ENCODE assay signal across 12 mouse cellular contexts in the genomic region with DNA sequence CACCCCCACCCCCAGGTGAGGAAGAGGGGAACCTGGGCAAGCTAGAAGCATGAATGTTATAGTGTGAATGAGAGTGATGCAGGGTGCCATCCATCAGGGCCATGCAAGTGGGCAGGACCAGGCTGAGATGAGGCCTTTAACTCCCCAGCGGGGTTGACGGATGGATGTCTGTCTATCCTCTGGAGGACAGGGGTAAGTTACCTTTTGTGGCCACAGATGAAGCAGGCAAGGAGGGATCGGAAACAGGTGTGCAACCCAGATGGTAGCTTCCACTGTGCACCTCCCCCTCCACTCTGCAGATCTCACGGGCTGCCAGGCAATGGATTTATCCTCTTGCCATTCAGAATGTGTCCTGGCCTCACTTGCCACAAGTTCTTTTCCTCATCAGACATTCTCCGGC.
A peak's percentile ranks its signal among the peaks of the same experiment; 100 is the strongest.
DNase-seq lines count a peak whose midpoint lies in the region; ATAC-seq lines count a peak whose summit lies in the region.
"Had no signal": no experiment of that assay in that cellular context is flagged by ENCODE, and none has a peak within 500 bp of the region (broad histone marks: within the 10 kb centered on the region; RNA-seq: fewer than 3 reads in every experiment).

No protein-coding gene starts in this region.

- H3K27ac ChIP-seq in hindbrain, embryonic 15.5 days (replicated peaks) = no peak overlapping the region
- H3K27ac ChIP-seq in hindbrain, embryonic 12.5 days = no peak overlapping the region
- no peak overlapping the region for H3K27ac ChIP-seq in neural tube, embryonic 12.5 days
- H3K27ac ChIP-seq in neural tube, embryonic 15.5 days (replicated peaks) = no peak overlapping the region
- H3K27ac ChIP-seq in midbrain, embryonic 13.5 days = no peak overlapping the region; the same call in 1 of the 2 replicates

- no peaks in the 10 kb centered on the region for H3K27me3 ChIP-seq in hindbrain, embryonic 15.5 days
- H3K27me3 ChIP-seq in hindbrain, embryonic 12.5 days = no peaks in the 10 kb centered on the region
- no peaks in the 10 kb centered on the region for H3K27me3 ChIP-seq in neural tube, embryonic 12.5 days (replicated peaks)
- H3K27me3 ChIP-seq in neural tube, embryonic 15.5 days (replicated peaks) = no peaks in the 10 kb centered on the region
- no peaks in the 10 kb centered on the region for H3K27me3 ChIP-seq in midbrain, embryonic 13.5 days

- 65% methylated on average over 5 of the region's 5 CpGs for WGBS in hindbrain, embryonic 15.5 days
- WGBS in hindbrain, embryonic 12.5 days = 74% methylated on average over 5 of the region's 5 CpGs
- WGBS in neural tube, embryonic 12.5 days = 68% methylated on average over 5 of the region's 5 CpGs
- 59% methylated on average over 5 of the region's 5 CpGs for WGBS in neural tube, embryonic 15.5 days
- WGBS in midbrain, embryonic 13.5 days = 74% methylated on average over 5 of the region's 5 CpGs

- no peak for DNase-seq in lung, postnatal 14 days
- DNase-seq in adipocyte (ENCODE audit: low spot score) = no peak
- DNase-seq: kidney, adult 2 months; liver, postnatal 0 days; right cerebral cortex, adult 18-20 months had no signal

- no peaks in the 10 kb centered on the region for H3K9me3 ChIP-seq in hindbrain, embryonic 15.5 days
- no peaks in the 10 kb centered on the region for H3K9me3 ChIP-seq in hindbrain, embryonic 12.5 days (replicated peaks)
- no peaks in the 10 kb centered on the region for H3K9me3 ChIP-seq in neural tube, embryonic 12.5 days
- no peaks in the 10 kb centered on the region for H3K9me3 ChIP-seq in neural tube, embryonic 15.5 days (replicated peaks)
- H3K9me3 ChIP-seq in midbrain, embryonic 13.5 days = no peaks in the 10 kb centered on the region

- H3K4me3 ChIP-seq in hindbrain, embryonic 15.5 days = no peak overlapping the region
- no peak overlapping the region for H3K4me3 ChIP-seq in hindbrain, embryonic 12.5 days
- no peak overlapping the region for H3K4me3 ChIP-seq in neural tube, embryonic 12.5 days
- H3K4me3 ChIP-seq in neural tube, embryonic 15.5 days (replicated peaks) = no peak overlapping the region
- no peak overlapping the region for H3K4me3 ChIP-seq in midbrain, embryonic 13.5 days (replicated peaks)

- no peak overlapping the region for H3K9ac ChIP-seq in hindbrain, embryonic 15.5 days
- no peak overlapping the region for H3K9ac ChIP-seq in hindbrain, embryonic 12.5 days
- no peak overlapping the region for H3K9ac ChIP-seq in neural tube, embryonic 12.5 days
- H3K9ac ChIP-seq in neural tube, embryonic 15.5 days (replicated peaks) = no peak overlapping the region
- H3K9ac ChIP-seq in midbrain, embryonic 13.5 days (replicated peaks) = no peak overlapping the region
- H3K9ac ChIP-seq: liver, postnatal 0 days had no signal

- peaks cover 13% of the 10 kb centered on the region; the same call in 1 of the 2 replicates for H3K4me1 ChIP-seq in hindbrain, embryonic 15.5 days (replicated peaks)
- H3K4me1 ChIP-seq in hindbrain, embryonic 12.5 days = peaks cover 22% of the 10 kb centered on the region
- H3K4me1 ChIP-seq in neural tube, embryonic 12.5 days = peaks cover 19% of the 10 kb centered on the region
- peaks cover 18% of the 10 kb centered on the region for H3K4me1 ChIP-seq in neural tube, embryonic 15.5 days
- peaks cover 24% of the 10 kb centered on the region for H3K4me1 ChIP-seq in midbrain, embryonic 13.5 days (replicated peaks)

- H3K4me2 ChIP-seq in hindbrain, embryonic 15.5 days = no peak overlapping the region
- H3K4me2 ChIP-seq in hindbrain, embryonic 12.5 days (replicated peaks) = no peak overlapping the region
- no peak overlapping the region for H3K4me2 ChIP-seq in neural tube, embryonic 12.5 days (replicated peaks)
- no peak overlapping the region for H3K4me2 ChIP-seq in neural tube, embryonic 15.5 days
- no peak overlapping the region for H3K4me2 ChIP-seq in midbrain, embryonic 13.5 days (replicated peaks)
- H3K4me2 ChIP-seq: heart, embryonic 11.5 days had no signal

- H3K36me3 ChIP-seq in hindbrain, embryonic 15.5 days = no peaks in the 10 kb centered on the region; the same call in 1 of the 2 replicates
- H3K36me3 ChIP-seq in hindbrain, embryonic 12.5 days = no peaks in the 10 kb centered on the region
- no peaks in the 10 kb centered on the region for H3K36me3 ChIP-seq in neural tube, embryonic 12.5 days
- no peaks in the 10 kb centered on the region for H3K36me3 ChIP-seq in neural tube, embryonic 15.5 days
- no peaks in the 10 kb centered on the region for H3K36me3 ChIP-seq in midbrain, embryonic 13.5 days

- ATAC-seq in hindbrain, embryonic 15.5 days (ENCODE audit: low FRiP score, low read depth) = 0 out of 2 replicates have a peak, but pooled peaks have one; percentile 61
- ATAC-seq in hindbrain, embryonic 12.5 days (ENCODE audit: low FRiP score) = no peak
- ATAC-seq in neural tube, embryonic 12.5 days (ENCODE audit: low FRiP score, low read depth) = peak; percentile 46; the same call in 1 of the 2 replicates
- ATAC-seq in neural tube, embryonic 15.5 days (ENCODE audit: low FRiP score) = no peak
- 0 out of 2 replicates have a peak, but pooled peaks have one; percentile 38 for ATAC-seq in midbrain, embryonic 13.5 days
- ATAC-seq: forebrain, embryonic 14.5 days; liver, postnatal 0 days had no signal

Comparison
In these comparisons a context has a peak if more than half of its experiments do, and no peak if none do; other contexts are left out.
1. ATAC-seq: peak in hindbrain, embryonic 15.5 days (single experiment), neural tube, embryonic 12.5 days (single experiment) and midbrain, embryonic 13.5 days (single experiment); none in hindbrain, embryonic 12.5 days (single experiment) and neural tube, embryonic 15.5 days (single experiment).